Mouse (Mus musculus) heart, postnatal 25 days (tissue): ENCODE results near the gene Anxa4. TPM values are rescaled to one million over a fixed set of nuclear protein-coding genes. Genes with fewer than 3 reads are reported as not detected.

ENCODE experiments used
- DNase-seq: peaks from one replicate; pipeline ENCODE4 v3.0.0; 2022; ENCODE audit warnings: low spot score
- intact Hi-C: fragments of 180-260 bp; cut with DNase I; formaldehyde crosslinking; loops from one replicate; pipeline ENCODE4 v1.15.1; 2025
- total RNA-seq, 2 experiments: library from RNA; stranded (reverse); gene quantifications; 2 replicates each; pipeline ENCODE4 v1.2.3; 2021

Gene Anxa4
- total RNA-seq, 2 experiments from 2014 or later: 30.1 to 31.5 TPM

DNA sequence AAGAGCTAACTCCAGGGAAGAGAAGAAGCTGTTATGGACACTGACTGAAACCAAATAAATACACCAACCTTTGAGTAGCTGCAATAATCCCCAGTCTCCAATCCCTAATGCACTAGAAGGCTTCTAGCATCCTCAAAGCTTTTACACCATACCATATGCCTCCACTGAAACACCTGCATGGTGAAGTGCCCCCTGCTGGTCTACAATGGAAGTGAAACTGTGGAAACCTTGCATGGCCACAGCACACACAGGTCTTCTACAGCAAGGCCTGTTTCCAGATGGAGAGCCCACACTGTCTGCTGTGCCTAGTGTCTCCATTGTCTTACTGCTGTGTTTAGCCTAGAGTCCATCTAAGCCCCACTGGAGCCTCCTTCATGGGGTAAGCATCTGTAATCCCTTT is 98.9 kb downstream of the Anxa4 start:
- intact Hi-C loops: no loop called here
- DNase-seq: no peak

DNA sequence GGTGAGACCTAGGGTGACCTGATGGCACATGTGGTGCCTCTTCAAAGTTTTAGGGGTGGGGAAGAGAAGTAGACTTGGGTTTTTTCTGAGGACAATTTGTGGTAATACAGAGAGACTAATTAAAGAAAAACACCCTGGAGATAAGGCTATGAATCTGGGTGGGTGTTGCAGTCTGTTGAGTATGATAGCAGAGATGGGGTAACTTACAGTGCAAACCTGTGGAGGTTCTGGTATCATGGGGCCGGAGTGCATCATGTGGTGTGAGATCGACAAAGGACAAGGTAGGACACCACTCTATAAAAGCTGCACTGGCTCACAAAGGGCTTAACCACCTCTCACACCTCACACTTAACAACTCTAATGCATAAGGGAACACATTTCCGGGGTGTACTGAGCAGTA is 103.7 kb downstream of the Anxa4 start:
- intact Hi-C loops: no loop called here
- no peak for DNase-seq

DNA sequence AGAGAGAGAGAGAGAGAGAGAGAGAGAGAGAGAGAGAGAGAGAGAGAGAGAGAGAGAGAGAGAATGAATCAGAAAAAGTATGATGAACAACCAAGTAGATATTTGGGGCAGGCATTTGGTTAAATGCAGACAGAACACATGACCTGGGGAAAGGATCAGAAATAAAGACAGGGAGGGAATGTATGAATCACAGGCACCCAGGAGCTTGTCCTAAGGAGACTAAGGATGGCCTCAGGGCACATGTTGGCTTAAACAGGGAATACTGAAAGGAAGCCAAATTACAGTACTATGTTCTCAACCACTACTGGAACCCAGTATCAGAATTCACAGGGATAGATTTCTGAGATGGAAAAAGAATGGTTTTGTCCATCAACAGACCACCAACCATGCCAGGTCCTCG is 106.4 kb downstream of the Anxa4 start:
- intact Hi-C loops: no loop called here
- no peak for DNase-seq

Other genes starting within 250 kb of the Anxa4 start
- under 1 TPM in 1 of 2 experiments, not detected in 1; 0.16 TPM for gene Asprv1, start 165.4 kb downstream of the Anxa4 start, total RNA-seq
- gene Mxd1, start 124.4 kb downstream of the Anxa4 start, total RNA-seq: 1 to 10 TPM; 7.5 to 9.1 TPM
- gene Snrnp27, start 109.1 kb downstream of the Anxa4 start, total RNA-seq: 10 to 100 TPM; 45.6 to 50.7 TPM
- gene Gmcl1, start 60.2 kb downstream of the Anxa4 start, total RNA-seq: 1 to 10 TPM; 4.7 to 5.7 TPM
- gene Aak1, start 55.9 kb upstream of the Anxa4 start, total RNA-seq: 10 to 100 TPM; 75.4 to 89.1 TPM
- 10 to 100 TPM; 68.6 to 72.6 TPM for gene Nfu1, start 215.7 kb upstream of the Anxa4 start, total RNA-seq
- gene Gfpt1, start 249.3 kb upstream of the Anxa4 start, total RNA-seq: 10 to 100 TPM; 14.8 to 17.7 TPM